Mouse (Mus musculus) lung, postnatal 0 days (tissue): ENCODE measurements at regions not wholly inside any gene's neighbourhood (a gene's known extent, or its start where the extent isn't known, plus 50 kb on each side); places are given as distances from the start of the nearest gene placed in this dataset.
A peak's percentile ranks its signal among the peaks of the same experiment; 100 is the strongest.

Experiments
- ATAC-seq: fragments of 200-750 bp; cut with Nextera tagmentation; 2 replicates; pipeline ENCODE4 v1.8.0; 2017; ENCODE audit warnings: moderate library complexity
- DNase-seq: peaks from one replicate; pipeline ENCODE4 v3.0.0-alpha.2; 2016; ENCODE audit warnings: low spot score
- H3K27ac ChIP-seq: fragments of 300-500 bp; sonication (generic); 2 replicates; pipeline ENCODE4 v1.5.1; 2014; ENCODE audit warnings: antibody characterized with exemption, mild to moderate bottlenecking, low read length, mixed read lengths
- H3K27me3 ChIP-seq: fragments of 300-500 bp; sonication (generic); replicated peaks from 2 replicates; pipeline ENCODE4 v1.6.1; 2014; ENCODE audit warnings: low read length, mixed read lengths; ENCODE audit not compliant: insufficient read depth
- H3K36me3 ChIP-seq: fragments of 300-500 bp; sonication (generic); 2 replicates; pipeline ENCODE4 v1.6.1; 2014; ENCODE audit warnings: low read length, mixed read lengths; ENCODE audit not compliant: insufficient read depth
- H3K4me1 ChIP-seq: fragments of 300-500 bp; sonication (generic); 2 replicates; pipeline ENCODE4 v1.6.1; 2014; ENCODE audit warnings: antibody characterized with exemption, low read depth, low read length, mixed read lengths; ENCODE audit not compliant: insufficient read depth
- H3K4me2 ChIP-seq: fragments of 300-500 bp; sonication (generic); replicated peaks from 2 replicates; pipeline ENCODE4 v1.6.1; 2014; ENCODE audit warnings: low read depth, mild to moderate bottlenecking, low read length, moderate library complexity, mixed read lengths
- H3K4me3 ChIP-seq: fragments of 300-500 bp; sonication (generic); 2 replicates; pipeline ENCODE4 v1.5.1; 2014; ENCODE audit warnings: low read depth, low read length
- H3K9ac ChIP-seq: fragments of 300-500 bp; sonication (generic); replicated peaks from 2 replicates; pipeline ENCODE4 v1.6.1; 2014; ENCODE audit warnings: low read depth, mild to moderate bottlenecking
- H3K9me3 ChIP-seq: fragments of 300-500 bp; sonication (generic); 2 replicates; pipeline ENCODE4 v1.6.1; 2016; ENCODE audit warnings: low read length, mixed read lengths
- CTCF ChIP-seq: IDR thresholded peaks from 2 replicates; pipeline ENCODE4 v1.5.1; 2016; ENCODE audit warnings: antibody characterized with exemption, mild to moderate bottlenecking
- EP300 ChIP-seq: IDR thresholded peaks from 2 replicates; pipeline ENCODE4 v1.6.1; 2016; ENCODE audit warnings: antibody characterized with exemption, mild to moderate bottlenecking, control low read depth
- WGBS: fragments of 180-500 bp; shearing (Covaris S2); extraction: QIAGEN DNeasy Blood & Tissue Kit; methylation state at CpG from one replicate; pipeline ENCODE4 v1.1.7; 2014; 5-methylcytosine and 5-hydroxymethylcytosine counted together

- Histone ChIP-seq H3K36me3 (no peaks in the 10 kb centered on the region), H3K27ac (no peak overlapping the region), H3K4me2 (no peak overlapping the region), H3K9ac (no peak overlapping the region), H3K4me3 (no peak overlapping the region), H3K27me3 (no peaks in the 10 kb centered on the region), H3K4me1 (no peaks in the 10 kb centered on the region), H3K9me3 (no peaks in the 10 kb centered on the region)
- ATAC-seq = no peak
- 48% methylated on average over 1 of the region's 1 CpGs for WGBS
- DNase-seq = no peak
- TF ChIP-seq EP300 (no peak), CTCF (no peak)
Observed at GRCm38 (mm10) chr1:144452141-144452540, 115.3 kb downstream of the Rgs21 start.

- Histone ChIP-seq H3K9ac (no peak overlapping the region), H3K27me3 (no peaks in the 10 kb centered on the region), H3K27ac (no peak overlapping the region), H3K36me3 (no peaks in the 10 kb centered on the region), H3K9me3 (no peaks in the 10 kb centered on the region), H3K4me1 (no peaks in the 10 kb centered on the region), H3K4me2 (no peak overlapping the region), H3K4me3 (no peak overlapping the region)
- 59% methylated on average over 1 of the region's 1 CpGs for WGBS
- DNase-seq (no peak), ATAC-seq (no peak)
- TF ChIP-seq EP300 (no peak), CTCF (no peak)
Observed at GRCm38 (mm10) chr1:144451731-144452130, 115.7 kb downstream of the Rgs21 start.

GRCm38 (mm10) chr1:144436617-144437016 is 130.8 kb downstream of the Rgs21 start:
- no peak overlapping the region for H3K4me2 ChIP-seq
- TF ChIP-seq CTCF (no peak), EP300 (no peak)
- no peak for DNase-seq

GRCm38 (mm10) chr1:144432816-144433215 is 134.7 kb downstream of the Rgs21 start:
- WGBS = 82% methylated on average over 2 of the region's 2 CpGs
- TF ChIP-seq CTCF = no peak
- no peak for TF ChIP-seq EP300
- no peak overlapping the region for H3K27ac ChIP-seq
- H3K27me3 ChIP-seq = no peaks in the 10 kb centered on the region
- H3K4me3 ChIP-seq = no peak overlapping the region
- no peaks in the 10 kb centered on the region for H3K4me1 ChIP-seq
- H3K9me3 ChIP-seq = no peaks in the 10 kb centered on the region
- no peak overlapping the region for H3K9ac ChIP-seq
- H3K4me2 ChIP-seq = no peak overlapping the region
- no peak for ATAC-seq
- no peaks in the 10 kb centered on the region for H3K36me3 ChIP-seq
- no peak for DNase-seq

More at GRCm38 (mm10) chr1:144436617-144437016, 130.8 kb downstream of the Rgs21 start:
- no peaks in the 10 kb centered on the region for H3K9me3 ChIP-seq
- no peak overlapping the region for H3K27ac ChIP-seq
- WGBS = 68% methylated on average over 2 of the region's 2 CpGs
- H3K36me3 ChIP-seq = no peaks in the 10 kb centered on the region
- no peaks in the 10 kb centered on the region for H3K4me1 ChIP-seq
- no peak for ATAC-seq
- H3K27me3 ChIP-seq = no peaks in the 10 kb centered on the region
- H3K9ac ChIP-seq = no peak overlapping the region
- no peak overlapping the region for H3K4me3 ChIP-seq

DNA sequence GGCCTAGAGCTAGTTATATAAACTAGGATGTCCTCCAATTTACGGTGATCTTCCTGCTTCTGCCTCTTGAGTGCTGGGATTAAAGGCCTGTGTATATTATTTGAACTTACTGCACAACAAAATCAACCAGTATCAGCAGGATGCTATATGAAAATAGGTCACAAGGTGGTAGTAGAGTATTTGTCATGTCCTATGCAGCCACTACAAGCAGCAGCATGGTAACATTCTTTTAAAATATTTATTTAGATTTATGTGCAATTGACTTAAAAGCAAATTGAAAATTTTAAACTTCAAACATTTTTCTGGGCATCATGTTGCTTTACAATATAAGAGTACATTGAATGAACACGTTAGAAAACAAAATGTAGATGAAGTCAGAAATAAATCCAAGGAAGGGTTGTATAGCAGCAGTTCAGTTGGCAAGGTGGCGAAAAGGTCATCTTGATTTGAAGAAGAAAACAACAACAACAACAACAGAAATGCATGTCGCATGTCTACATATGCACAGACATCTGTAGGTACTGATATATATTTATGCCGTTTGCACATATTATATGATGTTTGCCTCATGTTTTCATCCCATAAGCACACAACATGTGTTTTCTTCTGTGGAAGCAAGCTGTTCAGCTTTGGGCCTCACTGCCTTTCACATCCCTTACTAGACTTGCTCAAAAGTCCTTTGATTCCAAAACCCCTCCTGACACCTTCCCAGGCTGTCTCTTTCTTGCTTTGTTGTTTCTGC is 135.8 kb downstream of the Rgs21 start:
- Histone ChIP-seq H3K27ac (no peak overlapping the region), H3K4me1 (no peaks in the 10 kb centered on the region), H3K4me2 (no peak overlapping the region), H3K9me3 (no peaks in the 10 kb centered on the region), H3K9ac (no peak overlapping the region), H3K4me3 (no peak overlapping the region), H3K27me3 (no peaks in the 10 kb centered on the region), H3K36me3 (no peaks in the 10 kb centered on the region)
- DNase-seq (peak; percentile 4), ATAC-seq (no peak)
- no peak for TF ChIP-seq EP300
- TF ChIP-seq CTCF = peak; percentile 57
- 79% methylated on average over 5 of the region's 5 CpGs for WGBS

- ATAC-seq (no peak), DNase-seq (no peak)
- no peaks in the 10 kb centered on the region for H3K36me3 ChIP-seq
- no peak overlapping the region for H3K4me3 ChIP-seq
- no peaks in the 10 kb centered on the region for H3K27me3 ChIP-seq
- TF ChIP-seq EP300 (no peak), CTCF (no peak)
- no peaks in the 10 kb centered on the region for H3K4me1 ChIP-seq
- H3K9ac ChIP-seq = no peak overlapping the region
- WGBS = 83% methylated on average over 2 of the region's 2 CpGs
- H3K4me2 ChIP-seq = no peak overlapping the region
- H3K9me3 ChIP-seq = no peaks in the 10 kb centered on the region
- no peak overlapping the region for H3K27ac ChIP-seq
Observed at GRCm38 (mm10) chr1:144421374-144421773, 146.1 kb downstream of the Rgs21 start.
